Mouse (Mus musculus) testis, postnatal 10 days (tissue): ENCODE results near the gene Kdm8.

Experiments used
- DNase-seq: peaks from one replicate; pipeline ENCODE4 v3.0.0; 2021; ENCODE audit warnings: low spot score

Kdm8 gene

DNA sequence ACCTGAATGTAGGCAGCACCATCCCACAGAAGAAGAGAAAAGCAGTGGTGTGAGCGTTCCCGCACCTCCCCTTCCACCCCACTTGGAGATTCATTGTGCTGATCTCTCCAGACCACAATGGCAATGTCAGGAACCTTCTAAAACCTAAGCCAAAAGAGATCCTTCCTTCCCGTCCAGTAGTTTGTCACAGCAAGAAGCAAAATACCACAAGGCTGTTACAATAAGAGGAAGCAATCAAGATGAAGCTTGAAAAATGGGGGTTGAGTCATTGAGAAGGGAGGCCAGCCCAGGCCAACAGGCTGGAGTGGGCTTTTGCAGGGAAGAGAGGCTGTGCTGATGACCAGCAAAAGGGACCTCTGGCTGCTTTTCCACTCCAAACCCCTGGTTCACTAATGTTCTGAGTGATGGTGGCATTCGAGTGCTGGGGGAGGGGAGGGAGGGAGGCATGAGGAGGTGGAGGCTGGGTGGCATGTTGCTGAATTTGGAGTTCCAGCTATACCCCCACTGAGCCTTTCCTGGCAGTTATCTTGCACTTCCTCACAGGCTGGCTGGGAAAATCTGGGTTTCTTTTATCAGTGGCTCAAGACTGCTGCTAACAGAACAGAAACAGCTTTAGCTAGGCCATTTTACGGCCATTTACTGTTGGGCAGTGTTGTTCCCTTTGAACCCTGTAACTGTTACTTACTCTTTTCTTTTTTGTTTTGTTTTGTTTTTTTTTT lies 59.1 kb downstream of the Kdm8 start:
- DNase-seq, result no peak

- DNase-seq, result no peak
Observed at GRCm38 (mm10) chr7:125504618-125505017, 60.1 kb downstream of the Kdm8 start.

DNA sequence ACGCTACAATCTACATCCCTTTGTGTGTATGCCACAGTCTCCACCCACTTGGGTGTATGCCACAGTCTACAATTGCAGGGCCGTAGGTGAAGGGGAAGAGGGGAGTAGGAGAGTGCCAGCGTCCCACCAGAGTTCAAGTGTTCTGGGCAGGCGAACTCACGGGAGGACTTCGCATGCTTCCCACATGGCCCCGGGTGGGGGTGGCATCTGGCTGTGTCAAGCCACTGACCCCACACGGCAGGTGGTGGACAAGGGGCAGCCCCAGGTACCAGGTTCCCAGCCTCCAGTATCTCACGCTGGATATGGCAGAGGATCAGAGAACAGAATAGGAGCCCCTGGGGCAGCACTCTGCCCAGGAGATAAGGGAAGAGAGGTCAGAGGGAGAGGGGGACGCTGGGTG lies 61.1 kb downstream of the Kdm8 start:
- no peak for DNase-seq

- DNase-seq, result no peak
Observed at GRCm38 (mm10) chr7:125507279-125507678, 62.8 kb downstream of the Kdm8 start.

GRCm38 (mm10) chr7:125511432-125511831 lies 67.0 kb downstream of the Kdm8 start:
- DNase-seq, result no peak

- DNase-seq, result no peak
Observed at GRCm38 (mm10) chr7:125511852-125512251, 67.4 kb downstream of the Kdm8 start.
